In genomic region chr6:17363446-17364179, GRCm38 (mm10) we compare ENCODE assay signal across 28 mouse cellular contexts. TPM values are rescaled to one million over a fixed set of nuclear protein-coding genes. Genes with fewer than 3 reads are reported as not detected.
DNase-seq lines count a peak whose midpoint lies in the region; ATAC-seq and TF ChIP-seq lines count a peak whose summit lies in the region.
"Had no signal": no experiment of that assay in that cellular context is flagged by ENCODE, and none has a peak within 500 bp of the region (broad histone marks: within the 10 kb centered on the region; RNA-seq: fewer than 3 reads in every experiment).

No protein-coding gene starts in this region.

- no peaks in the 10 kb centered on the region for H3K9me3 ChIP-seq in liver, embryonic 12.5 days (replicated peaks)
- no peaks in the 10 kb centered on the region for H3K9me3 ChIP-seq in liver, postnatal 0 days (ENCODE audit: low read length)
- H3K9me3 ChIP-seq in hindbrain, embryonic 13.5 days = no peaks in the 10 kb centered on the region
- H3K9me3 ChIP-seq: embryonic facial prominence, embryonic 13.5 days; forebrain, embryonic 10.5 days; forebrain, embryonic 15.5 days; G1E; heart, embryonic 13.5 days; hindbrain, embryonic 15.5 days; limb, embryonic 12.5 days; liver, embryonic 13.5 days; midbrain, embryonic 13.5 days had no signal

- 18% methylated on average over 17 of the region's 17 CpGs for WGBS in liver, embryonic 12.5 days (ENCODE audit: insufficient replicate concordance)
- WGBS in liver, postnatal 0 days (ENCODE audit: insufficient replicate concordance) = 31% methylated on average over 17 of the region's 17 CpGs
- WGBS in hindbrain, embryonic 13.5 days = 80% methylated on average over 17 of the region's 17 CpGs

- no peak for TF ChIP-seq EP300 in liver, postnatal 0 days (IDR thresholded peaks at IDR 0.05; ENCODE audit: low read depth)

- no peak overlapping the region for H3K4me2 ChIP-seq in liver, embryonic 12.5 days
- H3K4me2 ChIP-seq in liver, postnatal 0 days (ENCODE audit: low read depth, low read length) = no peak overlapping the region
- no peak overlapping the region for H3K4me2 ChIP-seq in hindbrain, embryonic 13.5 days
- H3K4me2 ChIP-seq: embryonic facial prominence, embryonic 13.5 days; forebrain, embryonic 15.5 days; heart, embryonic 13.5 days; hindbrain, embryonic 15.5 days; limb, embryonic 12.5 days; liver, embryonic 13.5 days; lung, embryonic 14.5 days; midbrain, embryonic 13.5 days had no signal

- peak; percentile 80 for DNase-seq in heart, adult 11 months
- DNase-seq in heart, postnatal 36 days = no peak
- DNase-seq in liver, postnatal 0 days = no peak
- DNase-seq in MEL-GATA-1-ER (ENCODE audit: extremely low read depth, low read depth) = peak; percentile 13
- no peak for DNase-seq in thymus, postnatal 14 days
- DNase-seq: adrenal gland, postnatal 14 days; cerebellum, adult 11 months; cerebellum, adult 9-10 months; heart, postnatal 4 days; kidney, adult 11 months; kidney, postnatal 14 days; liver, embryonic 13.5 days had no signal

- H3K36me3 ChIP-seq in liver, embryonic 12.5 days = no peaks in the 10 kb centered on the region
- H3K36me3 ChIP-seq in liver, postnatal 0 days (replicated peaks; ENCODE audit: insufficient read depth, low read length) = no peaks in the 10 kb centered on the region
- no peaks in the 10 kb centered on the region for H3K36me3 ChIP-seq in hindbrain, embryonic 13.5 days
- H3K36me3 ChIP-seq: embryonic facial prominence, embryonic 13.5 days; forebrain, embryonic 10.5 days; forebrain, embryonic 15.5 days; G1E; heart, embryonic 13.5 days; hindbrain, embryonic 15.5 days; limb, embryonic 12.5 days; liver, embryonic 13.5 days; midbrain, embryonic 13.5 days had no signal

- no peak overlapping the region for H3K4me3 ChIP-seq in liver, embryonic 12.5 days
- H3K4me3 ChIP-seq in liver, postnatal 0 days (ENCODE audit: low read depth, low read length) = no peak overlapping the region
- no peak overlapping the region for H3K4me3 ChIP-seq in hindbrain, embryonic 13.5 days
- H3K4me3 ChIP-seq: embryonic facial prominence, embryonic 13.5 days; forebrain, embryonic 10.5 days; forebrain, embryonic 15.5 days; heart, embryonic 13.5 days; hindbrain, embryonic 15.5 days; left cerebral cortex, adult 2 months; limb, embryonic 12.5 days; liver, embryonic 13.5 days; midbrain, embryonic 13.5 days had no signal

- H3K4me1 ChIP-seq in liver, embryonic 12.5 days = no peaks in the 10 kb centered on the region
- no peaks in the 10 kb centered on the region for H3K4me1 ChIP-seq in liver, postnatal 0 days (ENCODE audit: insufficient read depth)
- H3K4me1 ChIP-seq in hindbrain, embryonic 13.5 days (replicated peaks) = no peaks in the 10 kb centered on the region
- H3K4me1 ChIP-seq: embryonic facial prominence, embryonic 13.5 days; forebrain, embryonic 10.5 days; forebrain, embryonic 15.5 days; heart, embryonic 13.5 days; hindbrain, embryonic 15.5 days; limb, embryonic 12.5 days; midbrain, embryonic 13.5 days had no signal

- intact Hi-C loops in heart, postnatal 36 days (cut with DNase I) = loop anchor here (1.0 kb wide), 1 partner anchor 226 kb away; no protein-coding TSS in a partner anchor

- ATAC-seq in liver, embryonic 12.5 days = 0 out of 2 replicates have a peak, but pooled peaks have one; percentile 21
- ATAC-seq in liver, postnatal 0 days = no peak
- peak; percentile 41; the same call in 1 of the 2 replicates for ATAC-seq in megakaryocyte, adult 5-6 weeks (ENCODE audit: poor library complexity, severe bottlenecking)
- ATAC-seq in hindbrain, embryonic 13.5 days (ENCODE audit: low FRiP score) = no peak
- ATAC-seq: inflammation-experienced regulatory T-cells, adult 6 months; midbrain, embryonic 13.5 days had no signal

- H3K9ac ChIP-seq in liver, embryonic 12.5 days = no peak overlapping the region
- no peak overlapping the region for H3K9ac ChIP-seq in liver, postnatal 0 days (replicated peaks)
- H3K9ac ChIP-seq in hindbrain, embryonic 13.5 days = no peak overlapping the region
- H3K9ac ChIP-seq: embryonic facial prominence, embryonic 13.5 days; forebrain, embryonic 15.5 days; heart, embryonic 13.5 days; hindbrain, embryonic 15.5 days; limb, embryonic 12.5 days; liver, embryonic 13.5 days; lung, embryonic 14.5 days; midbrain, embryonic 13.5 days had no signal

- H3K27me3 ChIP-seq in liver, embryonic 12.5 days (replicated peaks) = peaks cover 10% of the 10 kb centered on the region; the same call in 1 of the 2 replicates
- 0 out of 2 replicates have a peak, but pooled peaks cover 3% of the 10 kb centered on the region for H3K27me3 ChIP-seq in liver, postnatal 0 days (ENCODE audit: insufficient read depth, low read length)
- H3K27me3 ChIP-seq in hindbrain, embryonic 13.5 days = no peaks in the 10 kb centered on the region
- H3K27me3 ChIP-seq: embryonic facial prominence, embryonic 13.5 days; forebrain, embryonic 15.5 days; heart, embryonic 13.5 days; hindbrain, embryonic 15.5 days; limb, embryonic 12.5 days; liver, embryonic 13.5 days; midbrain, embryonic 13.5 days had no signal

- H3K27ac ChIP-seq in liver, embryonic 12.5 days = no peak overlapping the region
- H3K27ac ChIP-seq in liver, postnatal 0 days (ENCODE audit: low read depth) = no peak overlapping the region
- no peak overlapping the region for H3K27ac ChIP-seq in hindbrain, embryonic 13.5 days
- H3K27ac ChIP-seq: embryonic facial prominence, embryonic 13.5 days; forebrain, embryonic 10.5 days; forebrain, embryonic 15.5 days; heart, embryonic 13.5 days; hindbrain, embryonic 15.5 days; left cerebral cortex, adult 2 months; limb, embryonic 12.5 days; liver, embryonic 13.5 days; macrophage; midbrain, embryonic 13.5 days had no signal

- TF ChIP-seq CTCF in liver, postnatal 0 days (IDR thresholded peaks at IDR 0.05; ENCODE audit: low read depth) = no peak

RNA-seq across cellular contexts. Expression of gene Cav1, which starts 57.5 kb away (rescaled TPM):
- 100 to 1,000 TPM; 270 to 284 TPM for total RNA-seq in heart, postnatal 36 days (2021)
- polyA plus RNA-seq in liver, embryonic 12.5 days (2016; fragmentation: Nextera tagmentation; extraction: Ambion mirVana) = 4.1 and 4.5 TPM in 2 replicates
- polyA plus RNA-seq in liver, postnatal 0 days (2015; fragmentation: Nextera tagmentation; extraction: Ambion mirVana) = 6.9 and 7.3 TPM in 2 replicates
- not detected in 2 replicates for total RNA-seq in megakaryocyte, adult 5-6 weeks (2015)
- total RNA-seq in megakaryocyte, adult 5-6 weeks (2017) = not detected in 2 replicates
- polyA plus RNA-seq in hindbrain, embryonic 13.5 days (2015; fragmentation: Nextera tagmentation; extraction: Ambion mirVana) = 19.6 and 19.8 TPM in 2 replicates
- total RNA-seq: G1E; monocyte, adult 5-6 weeks had no signal
- polyA plus RNA-seq: G1E; inflammation-experienced regulatory T-cells, adult 6 months had no signal

Comparison
In these comparisons a context has a peak if more than half of its experiments do, and no peak if none do; other contexts are left out.
1. DNase-seq: peak in heart, adult 11 months (single experiment) and MEL-GATA-1-ER (single experiment); none in heart, postnatal 36 days (0 of 2), liver, postnatal 0 days (single experiment) and thymus, postnatal 14 days (single experiment).
2. ATAC-seq: peak in liver, embryonic 12.5 days (single experiment) and megakaryocyte, adult 5-6 weeks (single experiment); none in liver, postnatal 0 days (single experiment) and hindbrain, embryonic 13.5 days (single experiment).